Mouse (Mus musculus) MEL (cell line): ENCODE measurements around the gene Itga9. TPM values are rescaled to one million over a fixed set of nuclear protein-coding genes. Genes with fewer than 3 reads are reported as not detected.

Experiments
- DNase-seq: peaks from one replicate; pipeline ENCODE4 v3.0.0; 2011; ENCODE audit warnings: low read depth, low spot score
- H3K27ac ChIP-seq: 2 replicates; pipeline ENCODE4 v1.5.1; 2012; ENCODE audit warnings: low read depth, mild to moderate bottlenecking, control low read depth, low read length, moderate library complexity; ENCODE audit not compliant: control insufficient read depth
- H3K27me3 ChIP-seq, 2 experiments: fragments of 150-350 bp in 1 of 2; sonication (generic) in 1 of 2; 2 replicates each; pipeline ENCODE4 v1.6.1; 2012; ENCODE audit warnings: low read length in 2 of 2, mild to moderate bottlenecking in 2 of 2, improper control_type of control experiment in 1 of 2, moderate library complexity in 1 of 2; ENCODE audit not compliant: insufficient read depth in 2 of 2, control insufficient read depth in 1 of 2
- H3K36me3 ChIP-seq, 2 experiments: 2 replicates each; pipeline ENCODE4 v1.6.1; 2012 to 2014; ENCODE audit warnings: low read length in 2 of 2, improper control_type of control experiment in 1 of 2, inconsistent platforms in 1 of 2, mild to moderate bottlenecking in 1 of 2; ENCODE audit not compliant: insufficient read depth in 2 of 2, control insufficient read depth in 1 of 2
- H3K4me1 ChIP-seq, 2 experiments: fragments of 150-350 bp in 1 of 2; sonication (generic) in 1 of 2; 2 replicates each; pipeline ENCODE4 v1.6.1; 2012; ENCODE audit warnings: low read length in 2 of 2, improper control_type of control experiment in 1 of 2, mild to moderate bottlenecking in 1 of 2; ENCODE audit not compliant: insufficient read depth in 2 of 2, control insufficient read depth in 1 of 2
- H3K4me3 ChIP-seq, 2 experiments: fragments of 150-350 bp in 1 of 2; sonication (generic) in 1 of 2; 2 replicates each; pipeline ENCODE4 v1.5.1; 2012; ENCODE audit warnings: low read depth in 2 of 2, low read length in 2 of 2, mild to moderate bottlenecking in 2 of 2, moderate library complexity in 2 of 2, control low read depth in 1 of 2, improper control_type of control experiment in 1 of 2; ENCODE audit not compliant: control insufficient read depth in 1 of 2, insufficient read depth in 1 of 2
- H3K79me2 ChIP-seq: 2 replicates; pipeline ENCODE4 v1.6.1; 2012; ENCODE audit warnings: mild to moderate bottlenecking, low read length, moderate library complexity; ENCODE audit not compliant: control insufficient read depth, poor library complexity, insufficient read depth
- H3K9ac ChIP-seq: 2 replicates; pipeline ENCODE4 v1.6.1; 2012; ENCODE audit warnings: low read depth, mild to moderate bottlenecking, control low read depth, low read length, moderate library complexity; ENCODE audit not compliant: control insufficient read depth, poor library complexity, severe bottlenecking
- H3K9me3 ChIP-seq: fragments of 150-350 bp; sonication (generic); replicated peaks from 2 replicates; pipeline ENCODE4 v1.6.1; 2012; ENCODE audit warnings: mild to moderate bottlenecking, low read length, improper control_type of control experiment, moderate library complexity; ENCODE audit not compliant: insufficient read depth
- BHLHE40 ChIP-seq: IDR thresholded peaks from 2 replicates; pipeline ENCODE4 v1.6.1; 2012; ENCODE audit warnings: low read depth, mild to moderate bottlenecking, inconsistent platforms, low read length, improper control_type of control experiment, borderline replicate concordance
- CHD1 ChIP-seq: IDR thresholded peaks from 2 replicates; pipeline ENCODE4 v1.6.1; 2012; ENCODE audit warnings: low read depth, mild to moderate bottlenecking, inconsistent platforms, low read length, improper control_type of control experiment
- CHD2 ChIP-seq: IDR thresholded peaks from 2 replicates; pipeline ENCODE4 v1.6.1; 2011; ENCODE audit warnings: low read length, improper control_type of control experiment
- CTCF ChIP-seq, 3 experiments: IDR thresholded peaks in 2 of 3; conservative IDR thresholded peaks in 1 of 3; 2 replicates each; pipeline ENCODE4 v1.5.1; 2011 to 2012; ENCODE audit warnings: low read length in 3 of 3, low read depth in 2 of 3, mild to moderate bottlenecking in 2 of 3, improper control_type of control experiment in 1 of 3, inconsistent platforms in 1 of 3, mixed read lengths in 1 of 3, moderate library complexity in 1 of 3; ENCODE audit not compliant: control insufficient read depth in 1 of 3, insufficient read depth in 1 of 3, poor library complexity in 1 of 3, severe bottlenecking in 1 of 3
- ELF1 ChIP-seq: IDR thresholded peaks from 2 replicates; pipeline ENCODE4 v1.6.1; 2014; ENCODE audit warnings: low read depth, mild to moderate bottlenecking, inconsistent platforms, low read length, improper control_type of control experiment, moderate library complexity
- EP300 ChIP-seq, 2 experiments: IDR thresholded peaks; 2 replicates each; pipeline ENCODE4 v1.6.1; 2011; ENCODE audit warnings: improper control_type of control experiment in 2 of 2, low read length in 2 of 2, low read depth in 1 of 2, mild to moderate bottlenecking in 1 of 2
- ETS1 ChIP-seq: IDR thresholded peaks from 2 replicates; pipeline ENCODE4 v1.6.1; 2012; ENCODE audit warnings: low read depth, mild to moderate bottlenecking, inconsistent platforms, low read length, improper control_type of control experiment, moderate library complexity
- GABPA ChIP-seq: IDR thresholded peaks from 2 replicates; pipeline ENCODE4 v1.6.1; 2012; ENCODE audit warnings: low read depth, mild to moderate bottlenecking, inconsistent platforms, low read length, improper control_type of control experiment, moderate library complexity
- KAT2A ChIP-seq: conservative IDR thresholded peaks from 2 replicates; pipeline ENCODE4 v1.6.1; 2012; ENCODE audit warnings: low read depth, low read length, improper control_type of control experiment, inconsistent platforms
- MAFK ChIP-seq: IDR thresholded peaks from 2 replicates; pipeline ENCODE4 v1.6.1; 2011; ENCODE audit warnings: low read depth, mild to moderate bottlenecking, low read length, improper control_type of control experiment, borderline replicate concordance
- MAX ChIP-seq: IDR thresholded peaks from 2 replicates; pipeline ENCODE4 v1.6.1; 2011; ENCODE audit warnings: low read length, improper control_type of control experiment
- MEF2A ChIP-seq: IDR thresholded peaks from 2 replicates; pipeline ENCODE4 v1.6.1; 2014; ENCODE audit warnings: low read depth, mild to moderate bottlenecking, inconsistent platforms, low read length, improper control_type of control experiment; ENCODE audit not compliant: poor library complexity, insufficient replicate concordance, severe bottlenecking; ENCODE audit errors: extremely low read depth
- POLR2AphosphoS2 ChIP-seq: IDR thresholded peaks from 2 replicates; pipeline ENCODE4 v1.6.1; 2011; ENCODE audit warnings: low read length, improper control_type of control experiment
- POLR2AphosphoS5 ChIP-seq: IDR thresholded peaks from 2 replicates; pipeline ENCODE4 v1.6.1; 2012; ENCODE audit warnings: low read depth, borderline replicate concordance, mild to moderate bottlenecking, inconsistent platforms, low read length, moderate library complexity, mixed read lengths
- RAD21 ChIP-seq: IDR thresholded peaks from 2 replicates; pipeline ENCODE4 v1.6.1; 2011; ENCODE audit warnings: mild to moderate bottlenecking, low read depth, low read length, improper control_type of control experiment
- SIN3A ChIP-seq: IDR thresholded peaks from 2 replicates; pipeline ENCODE4 v1.6.1; 2012; ENCODE audit warnings: low read length, improper control_type of control experiment, inconsistent platforms
- SMC3 ChIP-seq: IDR thresholded peaks from 2 replicates; pipeline ENCODE4 v1.6.1; 2011; ENCODE audit warnings: low read depth, low read length, improper control_type of control experiment
- UBTF ChIP-seq: IDR thresholded peaks from 2 replicates; pipeline ENCODE4 v1.6.1; 2012; ENCODE audit warnings: low read depth, mild to moderate bottlenecking, inconsistent platforms, low read length, improper control_type of control experiment, moderate library complexity, borderline replicate concordance; ENCODE audit not compliant: insufficient read depth
- ZKSCAN1 ChIP-seq: IDR thresholded peaks from 2 replicates; pipeline ENCODE4 v1.6.1; 2012; ENCODE audit warnings: low read depth, mild to moderate bottlenecking, inconsistent platforms, low read length, improper control_type of control experiment, moderate library complexity
- polyA plus RNA-seq, 2 experiments: library from polyadenylated mRNA; stranded (reverse) in 1 of 2; unstranded in 1 of 2; fragments of >175 nt in 1 of 2; fragments of >200 nt in 1 of 2; gene quantifications; 2 replicates each; pipeline versions ENCODE4 v1.2.1 to v1.2.4; 2012; ENCODE audit warnings: low replicate concordance in 2 of 2, low read depth in 1 of 2; ENCODE audit not compliant: insufficient read length in 2 of 2, insufficient read depth in 1 of 2, missing spikeins in 1 of 2
- total RNA-seq: library from RNA; depleted of rRNA; stranded (reverse); fragments of 300-350 nt; gene quantifications from 2 replicates; pipeline ENCODE4 v1.2.3, GENCODE M21; 2012

Itga9 gene
- total and polyA plus RNA-seq, 3 experiments, result 0.19 to 0.21 TPM; not detected in 1

DNA sequence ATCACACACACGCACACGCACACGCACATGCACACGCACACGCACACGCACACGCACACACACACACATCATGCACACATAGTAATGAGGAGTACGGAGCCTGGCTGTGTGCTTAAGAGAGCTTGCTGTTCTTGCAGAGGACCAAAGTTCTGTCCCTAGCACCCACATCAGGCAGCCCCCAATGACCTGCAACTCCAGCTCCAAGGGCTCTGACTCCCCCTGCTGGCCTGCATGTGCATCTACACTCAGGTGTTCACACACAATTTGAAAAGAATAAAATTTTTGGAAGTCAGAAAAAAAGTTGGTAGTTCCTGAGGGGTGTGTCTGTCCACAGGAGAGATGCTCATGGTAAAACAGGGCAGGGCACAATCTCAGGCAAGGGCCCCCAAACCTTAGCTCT, 209.1 kb downstream of the Itga9 start:
- Histone ChIP-seq H3K4me3 (no peak overlapping the region), H3K9me3 (no peaks in the 10 kb centered on the region), H3K27me3 (no peaks in the 10 kb centered on the region), H3K36me3 (no peaks in the 10 kb centered on the region), H3K4me1 (no peaks in the 10 kb centered on the region), H3K27ac (no peak overlapping the region), H3K79me2 (no peaks in the 10 kb centered on the region), H3K9ac (no peak overlapping the region)
- TF ChIP-seq SMC3 (peak; percentile 41), RAD21 (peak; percentile 23), CTCF (IDR thresholded peaks at IDR 0.05 in 2 of 3, conservative IDR thresholded peaks at IDR 0.05 in 1 of 3; ENCODE audit: control insufficient read depth in 1 of 3, insufficient read depth in 1 of 3, low read depth in 2 of 3, low read length in 3 of 3, poor library complexity in 1 of 3, severe bottlenecking in 1 of 3) (peak; percentile 32 to 47 (median 45)), POLR2AphosphoS5 (no peak)
- DNase-seq, result peak; percentile 3

GRCm38 (mm10) chr9:118818508-118818907, 212.0 kb downstream of the Itga9 start:
- H3K36me3 ChIP-seq, result no peaks in the 10 kb centered on the region
- no peak overlapping the region for H3K9ac ChIP-seq
- no peak overlapping the region for H3K27ac ChIP-seq
- no peak for DNase-seq
- no peaks in the 10 kb centered on the region for H3K27me3 ChIP-seq
- TF ChIP-seq BHLHE40 (no peak), MAX (no peak), ZKSCAN1 (no peak), KAT2A (no peak), GABPA (no peak), ETS1 (no peak), EP300 (IDR thresholded peaks at IDR 0.05; ENCODE audit: low read depth in 1 of 2, low read length in 2 of 2) (no peak), POLR2AphosphoS2 (no peak), MEF2A (no peak), ELF1 (no peak), SMC3 (no peak), UBTF (no peak), SIN3A (no peak), CHD2 (no peak), CHD1 (no peak), MAFK (no peak)
- H3K4me1 ChIP-seq, result 0 out of 4 replicates have a peak, but pooled peaks cover 0 to 4% of the 10 kb centered on the region in 2 experiments
- H3K79me2 ChIP-seq, result no peaks in the 10 kb centered on the region
- H3K9me3 ChIP-seq, result no peaks in the 10 kb centered on the region
- H3K4me3 ChIP-seq, result no peak overlapping the region
